Mouse (Mus musculus): ENCODE measurements around the gene Pi4k2a. TPM values are rescaled to one million over a fixed set of nuclear protein-coding genes. Genes with fewer than 3 reads are reported as not detected.
A peak's percentile ranks its signal among the peaks of the same experiment; 100 is the strongest.

Gene Pi4k2a
- polyA plus RNA-seq, 2 experiments = 8.6 to 9.1 TPM

GRCm38 (mm10) chr19:42151990-42152389 lies 61.7 kb downstream of the Pi4k2a start:
- 6% methylated on average over 6 of the region's 6 CpGs for WGBS (ENCODE audit: insufficient replicate concordance)
- DNase-seq (ENCODE audit: low read depth in 3 of 3, low spot score in 3 of 3) = peak in 2 of 3 experiments; percentile 51 to 54
- ATAC-seq (ENCODE audit: insufficient read depth) = no peak

GRCm38 (mm10) chr19:42157493-42158237 lies 67.4 kb downstream of the Pi4k2a start:
- no peak for ATAC-seq (ENCODE audit: insufficient read depth)
- DNase-seq (ENCODE audit: low read depth in 3 of 3, low spot score in 3 of 3) = no peak

More at GRCm38 (mm10) chr19:42151990-42152389, 61.7 kb downstream of the Pi4k2a start:
- H3K27me3 ChIP-seq (ENCODE audit: control insufficient read depth, insufficient read depth, low read length) = peaks cover 22% of the 10 kb centered on the region
- H3K9me3 ChIP-seq (ENCODE audit: control insufficient read depth, low read length) = no peaks in the 10 kb centered on the region
- H3K9ac ChIP-seq (replicated peaks) = no peak overlapping the region
- H3K4me2 ChIP-seq (ENCODE audit: low read depth) = no peak overlapping the region
- no peaks in the 10 kb centered on the region for H3K36me3 ChIP-seq (replicated peaks; ENCODE audit: control insufficient read depth, insufficient read depth, low read depth)
- no peak overlapping the region for H3K27ac ChIP-seq
- no peak overlapping the region for H3K4me3 ChIP-seq (ENCODE audit: insufficient read depth in 1 of 2, low read depth in 2 of 2, low read length in 2 of 2)
- H3K4me1 ChIP-seq (replicated peaks; ENCODE audit: control insufficient read depth in 2 of 2, insufficient read depth in 2 of 2, low read length in 1 of 2) = peaks cover 4 to 8% of the 10 kb centered on the region in 2 experiments
- no peak for TF ChIP-seq EP300 (IDR thresholded peaks at IDR 0.05; ENCODE audit: low read depth)
- TF ChIP-seq CTCF (IDR thresholded peaks at IDR 0.05; ENCODE audit: low read depth) = peak; percentile 94

DNA sequence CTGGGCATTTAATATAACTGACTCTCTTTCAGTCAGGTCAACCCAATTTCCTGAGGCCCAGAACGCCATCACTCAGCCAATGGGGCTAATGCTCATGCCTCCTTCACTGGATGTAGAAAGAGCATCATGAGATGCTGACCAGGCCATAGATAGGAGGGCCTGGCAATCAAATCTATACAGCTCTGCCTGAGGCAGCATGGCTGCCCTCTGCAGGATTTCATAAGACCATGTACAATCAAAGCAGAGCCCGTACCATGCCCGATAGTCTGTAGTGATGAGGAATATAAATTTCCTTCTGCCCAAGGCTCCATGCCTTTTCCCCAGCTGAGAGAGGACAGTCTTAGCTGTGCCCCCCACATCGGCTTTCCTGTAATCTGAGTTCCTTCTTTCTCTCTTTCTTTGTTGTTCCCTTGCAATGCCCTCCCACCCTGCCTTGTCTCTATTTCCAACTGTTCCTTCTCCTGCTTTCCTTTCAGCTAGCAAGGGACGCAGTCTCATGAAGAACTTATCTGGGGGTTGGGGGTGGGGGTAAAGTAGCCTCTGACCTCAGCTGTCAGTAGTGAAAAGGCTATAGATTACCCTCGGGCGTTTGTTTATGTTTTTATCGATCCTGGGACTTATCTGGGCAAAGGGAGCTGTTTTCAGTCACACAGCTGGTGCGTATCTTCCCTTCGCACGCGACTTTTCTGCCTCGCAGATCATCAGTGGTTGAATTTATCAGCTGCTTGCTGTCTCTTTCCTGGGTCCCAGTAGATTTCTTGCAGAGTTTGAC lies 68.2 kb downstream of the Pi4k2a start:
- H3K4me3 ChIP-seq (ENCODE audit: insufficient read depth in 1 of 2, low read depth in 2 of 2, low read length in 2 of 2) = no peak overlapping the region
- TF ChIP-seq CTCF (IDR thresholded peaks at IDR 0.05; ENCODE audit: low read depth) (no peak), EP300 (IDR thresholded peaks at IDR 0.05; ENCODE audit: low read depth) (peak; percentile 68)
- DNase-seq (ENCODE audit: low read depth in 3 of 3, low spot score in 3 of 3) = no peak
- H3K36me3 ChIP-seq (replicated peaks; ENCODE audit: control insufficient read depth, insufficient read depth, low read depth) = no peaks in the 10 kb centered on the region
- H3K9ac ChIP-seq (replicated peaks) = no peak overlapping the region
- no peaks in the 10 kb centered on the region for H3K27me3 ChIP-seq (ENCODE audit: control insufficient read depth, insufficient read depth, low read length)
- no peaks in the 10 kb centered on the region for H3K9me3 ChIP-seq (ENCODE audit: control insufficient read depth, low read length)
- H3K27ac ChIP-seq = no peak overlapping the region
- 16% methylated on average over 13 of the region's 13 CpGs for WGBS (ENCODE audit: insufficient replicate concordance)
- peak overlapping the region; percentile 40 for H3K4me2 ChIP-seq (ENCODE audit: low read depth)
- peak; percentile 41; the same call in 1 of the 2 replicates for ATAC-seq (ENCODE audit: insufficient read depth)
- H3K4me1 ChIP-seq (replicated peaks; ENCODE audit: control insufficient read depth in 2 of 2, insufficient read depth in 2 of 2, low read length in 1 of 2) = peaks cover 8 to 18% of the 10 kb centered on the region in 2 experiments; a peak in 3 of 4 replicates

More at GRCm38 (mm10) chr19:42157493-42158237, 67.4 kb downstream of the Pi4k2a start:
- Histone ChIP-seq H3K4me3 (ENCODE audit: insufficient read depth in 1 of 2, low read depth in 2 of 2, low read length in 2 of 2) (no peak overlapping the region), H3K27me3 (ENCODE audit: control insufficient read depth, insufficient read depth, low read length) (no peaks in the 10 kb centered on the region), H3K4me1 (replicated peaks; ENCODE audit: control insufficient read depth in 2 of 2, insufficient read depth in 2 of 2, low read length in 1 of 2) (peaks cover 8 to 18% of the 10 kb centered on the region in 2 experiments; a peak in 3 of 4 replicates), H3K4me2 (ENCODE audit: low read depth) (no peak overlapping the region), H3K9ac (replicated peaks) (no peak overlapping the region), H3K9me3 (ENCODE audit: control insufficient read depth, low read length) (no peaks in the 10 kb centered on the region), H3K36me3 (replicated peaks; ENCODE audit: control insufficient read depth, insufficient read depth, low read depth) (no peaks in the 10 kb centered on the region), H3K27ac (no peak overlapping the region)
- 28% methylated on average over 12 of the region's 12 CpGs for WGBS (ENCODE audit: insufficient replicate concordance)
- TF ChIP-seq CTCF (IDR thresholded peaks at IDR 0.05; ENCODE audit: low read depth) (no peak), EP300 (IDR thresholded peaks at IDR 0.05; ENCODE audit: low read depth) (no peak)

DNA sequence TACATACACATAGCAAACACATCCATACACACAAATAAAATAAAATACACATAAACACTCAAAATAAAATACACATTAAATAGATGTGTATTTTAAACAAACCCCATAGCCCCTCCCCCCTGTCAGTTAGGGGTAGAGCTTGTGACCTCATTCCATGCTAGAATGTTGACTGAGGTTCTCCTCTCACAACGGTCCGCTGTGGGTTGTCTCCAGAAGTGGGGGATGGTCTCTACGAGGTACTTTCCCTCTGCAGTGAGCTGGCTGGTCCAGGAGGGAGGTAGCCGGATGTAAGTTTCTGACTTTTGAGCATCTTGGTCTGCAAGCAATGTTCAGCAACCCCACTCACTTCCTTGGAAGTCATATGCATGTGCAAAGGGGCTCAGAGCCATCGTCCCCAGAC lies 73.5 kb downstream of the Pi4k2a start, which contains the start of gene Zfyve27:
Gene Zfyve27, plus strand, starts transcription at position 188 of the 400 bp plus-strand sequence.
- ATAC-seq (ENCODE audit: insufficient read depth) (no peak), DNase-seq (ENCODE audit: low read depth in 3 of 3, low spot score in 3 of 3) (no peak)
- Histone ChIP-seq H3K9ac (replicated peaks) (no peak within 1 kb of the TSS), H3K4me1 (replicated peaks; ENCODE audit: control insufficient read depth in 2 of 2, insufficient read depth in 2 of 2, low read length in 1 of 2) (peaks cover 7 to 8% of the 10 kb centered on the region in 2 experiments; a peak in 3 of 4 replicates), H3K36me3 (replicated peaks; ENCODE audit: control insufficient read depth, insufficient read depth, low read depth) (no peaks in the 10 kb centered on the region), H3K9me3 (ENCODE audit: control insufficient read depth, low read length) (no peaks in the 10 kb centered on the region), H3K4me2 (ENCODE audit: low read depth) (no peak within 1 kb of the TSS), H3K4me3 (ENCODE audit: insufficient read depth in 1 of 2, low read depth in 2 of 2, low read length in 2 of 2) (no peak within 1 kb of the TSS), H3K27ac (no peak within 1 kb of the TSS), H3K27me3 (ENCODE audit: control insufficient read depth, insufficient read depth, low read length) (peaks cover 6% of the 10 kb centered on the region)
- 54% methylated on average over 5 of the region's 5 CpGs for WGBS (ENCODE audit: insufficient replicate concordance)
- TF ChIP-seq EP300 (IDR thresholded peaks at IDR 0.05; ENCODE audit: low read depth) = no peak
- TF ChIP-seq CTCF (IDR thresholded peaks at IDR 0.05; ENCODE audit: low read depth) = no peak

- DNase-seq (ENCODE audit: low read depth in 3 of 3, low spot score in 3 of 3) (no peak), ATAC-seq (ENCODE audit: insufficient read depth) (no peak)
- H3K9me3 ChIP-seq (ENCODE audit: control insufficient read depth, low read length) = no peaks in the 10 kb centered on the region
- H3K4me3 ChIP-seq (ENCODE audit: insufficient read depth in 1 of 2, low read depth in 2 of 2, low read length in 2 of 2) = no peak overlapping the region
- peaks cover 3 to 6% of the 10 kb centered on the region in 2 experiments; a peak in 3 of 4 replicates for H3K4me1 ChIP-seq (replicated peaks; ENCODE audit: control insufficient read depth in 2 of 2, insufficient read depth in 2 of 2, low read length in 1 of 2)
- TF ChIP-seq EP300 (IDR thresholded peaks at IDR 0.05; ENCODE audit: low read depth) = no peak
- no peak for TF ChIP-seq CTCF (IDR thresholded peaks at IDR 0.05; ENCODE audit: low read depth)
- H3K9ac ChIP-seq (replicated peaks) = no peak overlapping the region
- 48% methylated on average over 7 of the region's 7 CpGs for WGBS (ENCODE audit: insufficient replicate concordance)
- no peaks in the 10 kb centered on the region for H3K36me3 ChIP-seq (replicated peaks; ENCODE audit: control insufficient read depth, insufficient read depth, low read depth)
- no peak overlapping the region for H3K27ac ChIP-seq
- H3K27me3 ChIP-seq (ENCODE audit: control insufficient read depth, insufficient read depth, low read length) = peaks cover 6% of the 10 kb centered on the region
- H3K4me2 ChIP-seq (ENCODE audit: low read depth) = no peak overlapping the region
These were observed 73.9 kb downstream of the Pi4k2a start for GRCm38 (mm10) chr19:42164188-42164587.
